Mouse (Mus musculus) liver, adult 10 weeks (tissue): ENCODE results near the gene Cpsf4l. TPM values are rescaled to one million over a fixed set of nuclear protein-coding genes. Genes with fewer than 3 reads are reported as not detected.

Source experiments
- polyA plus RNA-seq: library from polyadenylated mRNA; stranded (reverse); fragments of 350-450 nt; fragmentation: Illumina TruSeq; extraction: RNeasy Lipid Tissue Mini Kit (QIAGEN cat#74804); gene quantifications from one replicate; pipeline ENCODE4 v1.2.3, GENCODE M21; 2014; ENCODE audit warnings: low read depth, low replicate concordance

The Cpsf4l gene
- 1.1 TPM for polyA plus RNA-seq

GRCm38 (mm10) chr11:113709731-113710256 is at the start of gene Cpsf4l:
Gene Cpsf4l (minus strand): TSS chr11:113710017.

DNA sequence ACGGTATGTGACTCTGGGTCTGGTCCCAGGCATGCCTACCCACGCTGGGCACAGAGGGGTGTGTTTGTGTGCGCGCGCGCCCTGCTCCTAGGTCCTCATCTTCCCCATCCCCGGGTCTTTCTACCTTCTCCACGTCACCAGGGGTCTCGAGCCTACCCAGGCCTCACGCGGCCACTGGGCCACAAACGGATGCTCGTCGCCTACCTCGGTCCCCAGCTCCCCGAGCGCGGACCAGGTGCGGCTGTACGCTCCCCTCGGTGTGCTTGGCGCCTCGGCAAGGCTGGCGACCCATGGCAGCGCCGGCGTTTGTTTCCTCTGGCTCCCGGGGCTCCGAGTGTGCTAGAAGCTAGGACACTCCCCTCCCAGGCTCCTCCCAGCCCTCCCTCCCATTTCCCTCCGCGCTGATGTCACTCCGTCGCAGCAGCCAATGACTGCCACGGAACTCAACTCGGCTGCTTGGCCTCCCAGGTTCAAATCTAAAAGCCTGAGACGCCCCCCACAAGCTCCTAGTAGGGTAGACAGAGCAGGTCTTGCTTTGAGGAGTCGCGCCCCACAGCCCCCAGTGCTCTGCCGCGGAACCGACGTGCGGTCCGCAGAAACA is 41.8 kb upstream of the Cpsf4l start, which contains the start of gene Cdc42ep4:
TSS of gene Cdc42ep4 (minus strand) at position 398 of the 601 bp plus-strand sequence.

DNA sequence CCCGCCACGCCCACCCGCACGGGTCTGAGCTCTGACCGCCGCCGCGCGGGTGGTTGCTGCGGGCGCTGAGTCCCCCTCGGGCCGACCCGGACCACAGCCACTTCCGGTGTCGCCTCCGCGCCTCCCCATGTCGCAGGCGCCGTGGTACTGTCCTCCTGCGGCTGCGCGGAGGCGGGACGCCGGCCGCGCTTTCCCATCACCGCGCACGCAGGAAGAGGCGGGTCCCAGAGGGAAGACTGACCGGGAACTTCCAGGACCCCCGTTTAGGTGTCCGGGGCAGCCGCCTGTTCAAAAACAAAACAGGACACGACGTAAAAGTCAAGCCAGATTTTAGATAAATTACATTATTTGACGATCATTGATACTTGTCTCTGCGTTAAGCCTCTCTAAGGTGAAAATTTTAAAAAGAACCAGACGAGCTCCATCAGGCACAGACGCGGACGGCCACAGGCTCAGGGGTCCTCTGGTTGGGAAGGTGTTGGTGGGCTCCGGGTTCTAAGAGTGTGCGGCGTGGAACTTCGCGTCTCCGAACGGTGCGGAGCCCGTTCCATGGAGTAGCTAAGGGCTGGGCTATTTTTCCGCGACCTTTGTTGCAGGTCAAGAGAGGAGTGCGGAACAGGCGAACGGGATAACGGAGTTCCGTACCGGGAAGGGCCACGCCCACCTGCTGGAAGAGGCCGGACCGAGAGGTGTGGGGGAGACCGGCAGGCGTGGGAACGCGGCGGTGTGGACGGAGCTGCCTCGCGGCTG is 25.7 kb downstream of the Cpsf4l start, which contains the start of the genes Fam104a and D11Wsu47e:
TSS of gene Fam104a (minus strand) at position 199 of the 750 bp plus-strand sequence.
TSS of gene D11Wsu47e (plus strand) at position 456 of the 750 bp plus-strand sequence.

DNA sequence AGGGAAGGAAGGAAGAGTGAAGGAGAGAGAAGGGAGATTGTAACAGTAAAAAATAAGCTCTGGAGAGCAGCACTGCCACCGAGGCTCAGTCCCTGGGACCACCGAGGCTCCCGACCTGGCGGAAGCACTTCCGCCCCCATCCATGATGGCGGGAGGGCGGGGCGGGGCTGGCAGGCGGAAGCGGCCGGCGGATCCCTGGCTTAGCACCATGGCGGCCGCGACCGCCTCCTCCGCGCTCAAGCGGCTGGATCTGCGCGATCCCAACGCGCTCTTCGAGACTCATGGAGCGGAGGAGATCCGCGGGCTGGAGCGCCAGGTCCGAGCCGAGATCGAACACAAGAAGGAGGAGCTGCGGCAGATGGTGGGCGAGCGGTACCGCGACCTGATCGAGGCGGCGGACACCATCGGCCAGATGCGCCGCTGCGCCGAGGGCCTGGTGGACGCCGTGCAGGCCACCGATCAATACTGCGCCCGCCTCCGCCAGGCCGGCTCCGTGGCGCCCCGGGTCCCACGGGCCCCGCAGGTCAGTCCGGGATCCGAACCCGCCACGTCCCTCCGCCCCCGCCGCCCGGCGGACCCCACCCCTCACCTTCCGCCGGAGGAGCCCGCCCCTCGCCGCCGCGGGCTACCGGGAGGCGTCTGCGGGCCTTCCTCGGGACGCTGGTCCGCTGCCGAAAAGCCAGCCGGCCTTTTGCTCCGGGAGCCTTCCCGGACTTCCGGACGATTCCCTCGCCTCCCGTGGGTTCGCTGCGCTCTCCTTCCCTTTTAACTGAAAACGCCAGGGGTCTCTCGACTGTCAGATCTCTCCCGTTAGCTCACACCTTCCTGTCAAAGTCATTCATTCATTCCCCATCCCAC is 60.2 kb downstream of the Cpsf4l start, which contains the start of gene Slc39a11:
TSS of gene Slc39a11 (minus strand) at position 727 of the 858 bp plus-strand sequence.

DNA sequence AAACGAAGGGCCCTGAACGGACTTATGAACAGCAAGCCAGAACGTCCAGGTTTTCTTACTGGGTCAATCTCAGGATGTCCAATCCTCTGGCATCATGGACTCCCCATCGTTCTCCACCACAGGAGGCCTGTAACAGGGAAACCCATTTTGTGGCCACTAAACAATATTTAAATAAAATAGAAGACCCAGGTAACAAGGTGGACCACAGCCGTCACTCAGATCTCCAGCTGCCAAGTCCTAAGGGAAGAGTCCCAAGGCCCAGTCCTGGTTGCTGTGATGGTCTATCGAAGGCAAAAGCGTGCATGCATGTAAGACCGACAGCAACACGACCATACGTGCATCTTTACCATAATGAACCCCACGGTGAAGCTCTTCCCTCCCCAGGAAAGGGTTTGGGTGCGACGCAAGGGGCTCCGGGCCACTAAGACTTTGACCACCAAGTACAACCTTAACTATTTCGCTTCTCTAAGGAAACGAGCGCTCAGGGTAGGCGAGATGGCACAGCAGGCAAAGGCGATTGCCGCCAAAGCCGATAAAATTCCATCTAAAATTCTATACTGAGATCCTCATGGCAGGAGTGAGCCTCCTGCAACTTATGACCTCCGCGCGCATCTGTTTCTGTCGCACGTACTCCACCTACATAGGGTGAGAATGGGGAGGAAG is 61.0 kb downstream of the Cpsf4l start, which contains the start of gene Cog1:
TSS of gene Cog1 (plus strand) at position 480 of the 663 bp plus-strand sequence.

Other genes starting within 250 kb of the Cpsf4l start
- gene Sstr2, start 90.7 kb downstream of the Cpsf4l start, polyA plus RNA-seq = not detected
- gene Cog1, start 60.8 kb downstream of the Cpsf4l start, polyA plus RNA-seq = 2.0 TPM
- gene Slc39a11, start 59.9 kb downstream of the Cpsf4l start, polyA plus RNA-seq = 6.9 TPM
- gene Fam104a, start 25.9 kb downstream of the Cpsf4l start, polyA plus RNA-seq = 5.0 TPM
- 2.2 TPM for gene D11Wsu47e, start 25.6 kb downstream of the Cpsf4l start, polyA plus RNA-seq
- 2.8 TPM for gene Cdc42ep4, start 41.9 kb upstream of the Cpsf4l start, polyA plus RNA-seq